Comparison of ENCODE assay signal across 9 mouse cellular contexts in genomic region chr7:141024865-141025838, GRCm38 (mm10). TPM values are rescaled to one million over a fixed set of nuclear protein-coding genes. Genes with fewer than 3 reads are reported as not detected.
DNase-seq lines count a peak whose midpoint lies in the region; ATAC-seq lines count a peak whose summit lies in the region.
"Had no signal": no experiment of that assay in that cellular context is flagged by ENCODE, and none has a peak within 500 bp of the region (broad histone marks: within the 10 kb centered on the region; RNA-seq: fewer than 3 reads in every experiment).

No protein-coding gene starts in this region.

- H3K9me3 ChIP-seq in heart, embryonic 10.5 days, result no peaks in the 10 kb centered on the region
- H3K9me3 ChIP-seq in forebrain, embryonic 14.5 days (replicated peaks; ENCODE audit: control insufficient read depth, low read length), result no peaks in the 10 kb centered on the region
- H3K9me3 ChIP-seq in midbrain, embryonic 12.5 days, result no peaks in the 10 kb centered on the region
- H3K9me3 ChIP-seq: stomach, embryonic 15.5 days had no signal

- H3K4me2 ChIP-seq in forebrain, embryonic 14.5 days (ENCODE audit: low read length), result no peak overlapping the region
- peak overlapping the region; percentile 14 for H3K4me2 ChIP-seq in midbrain, embryonic 12.5 days (replicated peaks)
- H3K4me2 ChIP-seq: stomach, embryonic 15.5 days had no signal

- no peaks in the 10 kb centered on the region for H3K4me1 ChIP-seq in heart, embryonic 10.5 days
- peaks cover 3% of the 10 kb centered on the region; the same call in 1 of the 2 replicates for H3K4me1 ChIP-seq in forebrain, embryonic 14.5 days (ENCODE audit: control insufficient read depth, insufficient read depth, low read length)
- H3K4me1 ChIP-seq in midbrain, embryonic 12.5 days, result peaks cover 23% of the 10 kb centered on the region
- H3K4me1 ChIP-seq: stomach, embryonic 15.5 days had no signal

- H3K9ac ChIP-seq in forebrain, embryonic 14.5 days (ENCODE audit: low read length), result no peak overlapping the region
- no peak overlapping the region for H3K9ac ChIP-seq in midbrain, embryonic 12.5 days (replicated peaks)
- H3K9ac ChIP-seq: stomach, embryonic 15.5 days had no signal

- H3K27me3 ChIP-seq in heart, embryonic 10.5 days (ENCODE audit: insufficient read depth, poor library complexity, severe bottlenecking), result no peaks in the 10 kb centered on the region
- H3K27me3 ChIP-seq in forebrain, embryonic 14.5 days (replicated peaks; ENCODE audit: control insufficient read depth, insufficient read depth, low read length), result no peaks in the 10 kb centered on the region
- no peaks in the 10 kb centered on the region for H3K27me3 ChIP-seq in midbrain, embryonic 12.5 days
- H3K27me3 ChIP-seq: stomach, embryonic 15.5 days had no signal

- ATAC-seq in forebrain, embryonic 14.5 days, result peak; percentile 70
- peak; percentile 87 for ATAC-seq in midbrain, embryonic 12.5 days (ENCODE audit: low FRiP score, low read depth)

- no peak overlapping the region for H3K4me3 ChIP-seq in heart, embryonic 10.5 days
- no peak overlapping the region for H3K4me3 ChIP-seq in forebrain, embryonic 14.5 days (ENCODE audit: low read depth, low read length)
- no peak overlapping the region for H3K4me3 ChIP-seq in midbrain, embryonic 12.5 days
- H3K4me3 ChIP-seq: stomach, embryonic 15.5 days had no signal

- no peaks in the 10 kb centered on the region for H3K36me3 ChIP-seq in heart, embryonic 10.5 days
- no peaks in the 10 kb centered on the region for H3K36me3 ChIP-seq in forebrain, embryonic 14.5 days (ENCODE audit: control insufficient read depth, insufficient read depth, low read length)
- no peaks in the 10 kb centered on the region for H3K36me3 ChIP-seq in midbrain, embryonic 12.5 days
- H3K36me3 ChIP-seq: stomach, embryonic 15.5 days had no signal

- DNase-seq in heart, embryonic 10.5 days (ENCODE audit: low spot score), result no peak
- no peak for DNase-seq in heart, adult 9 months (ENCODE audit: low spot score in 2 of 2)
- peak; percentile 65 for DNase-seq in MN1 (ENCODE audit: low spot score)
- peak; percentile 70 for DNase-seq in forebrain, embryonic 14.5 days (ENCODE audit: low spot score)
- no peak for DNase-seq in right cerebral cortex, adult 18-20 months
- no peak for DNase-seq in urinary bladder, postnatal 36 days (ENCODE audit: low spot score in 2 of 2)
- DNase-seq in lung, postnatal 14 days, result no peak

- 43% methylated on average over 6 of the region's 6 CpGs for WGBS in heart, embryonic 10.5 days
- WGBS in forebrain, embryonic 14.5 days, result 11% methylated on average over 6 of the region's 6 CpGs
- 16% methylated on average over 6 of the region's 6 CpGs for WGBS in midbrain, embryonic 12.5 days

- peak overlapping the region; percentile 29; the same call in 1 of the 2 replicates for H3K27ac ChIP-seq in heart, embryonic 10.5 days
- H3K27ac ChIP-seq in forebrain, embryonic 14.5 days (ENCODE audit: low read depth, low read length), result peak overlapping the region; percentile 57; the same call in 1 of the 2 replicates
- peak overlapping the region; percentile 81 for H3K27ac ChIP-seq in midbrain, embryonic 12.5 days (replicated peaks)

RNA-seq across cellular contexts. Expression of gene Gm17387, which starts 3.8 kb away (rescaled TPM):
- not detected in 2 replicates for polyA plus RNA-seq in heart, embryonic 10.5 days (2016; fragmentation: Nextera tagmentation; extraction: Ambion mirVana)
- not detected in 2 replicates for polyA plus RNA-seq in forebrain, embryonic 14.5 days (2014; fragmentation: Nextera tagmentation; extraction: Ambion mirVana)
- polyA plus RNA-seq in midbrain, embryonic 12.5 days (2016; fragmentation: Nextera tagmentation; extraction: Ambion mirVana), result not detected in 2 replicates
- polyA plus RNA-seq: stomach, embryonic 15.5 days had no signal

RNA-seq across cellular contexts. Expression of gene Ifitm6, which starts 7.4 kb away (rescaled TPM):
- not detected in 2 replicates for polyA plus RNA-seq in heart, embryonic 10.5 days (2016; fragmentation: Nextera tagmentation; extraction: Ambion mirVana)
- 0.27 and 0.37 TPM in 2 replicates for polyA plus RNA-seq in forebrain, embryonic 14.5 days (2014; fragmentation: Nextera tagmentation; extraction: Ambion mirVana)
- 0.29 TPM in 1 of 2 replicates, not detected in the other for polyA plus RNA-seq in midbrain, embryonic 12.5 days (2016; fragmentation: Nextera tagmentation; extraction: Ambion mirVana)

RNA-seq across cellular contexts. Expression of gene Ifitm3, which starts 14.6 kb away (rescaled TPM):
- 24.5 and 32.7 TPM in 2 replicates for polyA plus RNA-seq in heart, embryonic 10.5 days (2016; fragmentation: Nextera tagmentation; extraction: Ambion mirVana)
- polyA plus RNA-seq in forebrain, embryonic 14.5 days (2014; fragmentation: Nextera tagmentation; extraction: Ambion mirVana), result 24.7 and 29.7 TPM in 2 replicates
- 16.2 and 17.9 TPM in 2 replicates for polyA plus RNA-seq in midbrain, embryonic 12.5 days (2016; fragmentation: Nextera tagmentation; extraction: Ambion mirVana)

RNA-seq across cellular contexts. Expression of gene B4galnt4, which starts 35.8 kb away (rescaled TPM):
- 2.6 and 12.7 TPM in 2 replicates for polyA plus RNA-seq in heart, embryonic 10.5 days (2016; fragmentation: Nextera tagmentation; extraction: Ambion mirVana)
- 29.1 and 29.5 TPM in 2 replicates for polyA plus RNA-seq in forebrain, embryonic 14.5 days (2014; fragmentation: Nextera tagmentation; extraction: Ambion mirVana)
- 41.9 and 45.3 TPM in 2 replicates for polyA plus RNA-seq in midbrain, embryonic 12.5 days (2016; fragmentation: Nextera tagmentation; extraction: Ambion mirVana)

RNA-seq across cellular contexts. Expression of gene Pkp3, which starts 52.9 kb away (rescaled TPM):
- polyA plus RNA-seq in heart, embryonic 10.5 days (2016; fragmentation: Nextera tagmentation; extraction: Ambion mirVana), result 0.94 and 3.4 TPM in 2 replicates
- polyA plus RNA-seq in forebrain, embryonic 14.5 days (2014; fragmentation: Nextera tagmentation; extraction: Ambion mirVana), result not detected in 2 replicates
- 1.6 and 1.8 TPM in 2 replicates for polyA plus RNA-seq in midbrain, embryonic 12.5 days (2016; fragmentation: Nextera tagmentation; extraction: Ambion mirVana)

Comparison
In these comparisons a context has a peak if more than half of its experiments do, and no peak if none do; other contexts are left out.
1. DNase-seq: peak in MN1 (single experiment) and forebrain, embryonic 14.5 days (single experiment); none in heart, embryonic 10.5 days (single experiment), heart, adult 9 months (0 of 2), right cerebral cortex, adult 18-20 months (single experiment), urinary bladder, postnatal 36 days (0 of 2) and lung, postnatal 14 days (single experiment).
2. H3K27ac ChIP-seq: peak in every context shown above with its lines; median percentile 81 in midbrain, embryonic 12.5 days; 57 in forebrain, embryonic 14.5 days; 29 in heart, embryonic 10.5 days.